Mouse (Mus musculus) liver, postnatal 0 days (tissue): ENCODE measurements around the gene Rnf43.

ENCODE experiments used
- CTCF ChIP-seq: sonication (generic); IDR thresholded peaks from 2 replicates; pipeline ENCODE4 v1.5.1; 2016; ENCODE audit warnings: antibody characterized with exemption, low read depth
- EP300 ChIP-seq: IDR thresholded peaks from 2 replicates; pipeline ENCODE4 v1.6.1; 2016; ENCODE audit warnings: antibody characterized with exemption, low read depth, mild to moderate bottlenecking

GRCm38 (mm10) chr11:87778915-87779314 lies 116.4 kb downstream of the Rnf43 start:
- TF ChIP-seq CTCF (no peak), EP300 (no peak)
